Mouse (Mus musculus) activated CD4-positive, CD25-positive, alpha-beta regulatory T cell, adult 9 weeks (primary cell): ENCODE measurements around the gene Kirrel. TPM values are rescaled to one million over a fixed set of nuclear protein-coding genes. Genes with fewer than 3 reads are reported as not detected.

Experiments
- polyA plus RNA-seq: library from polyadenylated mRNA; unstranded; fragments of 100-300 nt; shearing (Covaris generic); gene quantifications from one replicate; pipeline ENCODE4 v1.2.1, GENCODE M21; 2017

The Kirrel gene
- polyA plus RNA-seq, result 0.09 TPM

GRCm38 (mm10) chr3:87174096-87174768 is at the start of gene Kirrel:
Gene Kirrel, minus strand, starts transcription at chr3:87174747.

Other genes with a start within 250 kb of the Kirrel start
- 132 TPM for gene Cd1d1, start 175.3 kb downstream of the Kirrel start, polyA plus RNA-seq
- gene Fcrls, start 89.0 kb upstream of the Kirrel start, polyA plus RNA-seq, result not detected
- gene Cd5l, start 183.1 kb upstream of the Kirrel start, polyA plus RNA-seq, result 2.8 TPM
- 14.8 TPM for gene Fcrl1, start 201.6 kb upstream of the Kirrel start, polyA plus RNA-seq